Mouse (Mus musculus) cerebellum, adult 9-11 months (tissue): ENCODE measurements around the gene 4931428F04Rik.
"Not testable (repeated sequence)": the region's sequence is repeated elsewhere in the genome, so short reads cannot be mapped to it uniquely, and the experiment has no call there.

Experiments used
- DNase-seq: peaks from one replicate; pipeline ENCODE4 v3.0.0; 2022

Gene 4931428F04Rik

DNA sequence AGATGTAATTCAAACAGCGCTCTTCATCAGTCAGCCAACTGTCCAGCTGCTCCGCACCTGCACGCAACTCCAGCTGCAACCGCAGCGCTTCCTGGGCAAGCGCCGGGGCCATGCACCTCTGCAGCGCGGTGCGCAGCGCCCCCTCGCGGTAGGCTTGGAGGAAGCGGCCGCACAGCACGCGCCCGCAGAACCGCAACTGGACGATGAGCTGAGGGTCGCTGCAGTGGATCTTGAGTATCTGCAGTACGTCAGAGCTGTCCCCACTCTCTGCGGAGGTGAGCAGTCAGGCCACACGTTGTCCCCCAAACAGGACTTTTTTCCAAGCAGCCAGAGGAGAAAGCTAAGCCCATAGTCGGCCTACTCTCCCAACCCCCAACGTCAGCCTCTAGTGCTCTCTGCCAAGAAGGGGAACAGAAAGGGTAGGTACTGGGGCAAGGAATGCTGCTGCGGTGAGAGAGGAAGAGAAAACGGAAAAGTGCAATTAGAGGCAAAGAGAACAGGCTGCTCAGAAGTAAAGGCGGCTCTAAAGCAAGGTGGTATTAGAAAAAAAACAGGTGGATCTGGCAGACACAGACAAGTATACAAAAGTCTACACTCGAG, 29.8 kb downstream of the 4931428F04Rik start:
- DNase-seq, result peak; percentile 67

- peak; percentile 46 for DNase-seq
Observed at GRCm38 (mm10) chr8:105258911-105259720, 30.5 kb downstream of the 4931428F04Rik start.

- DNase-seq, result no peak
Observed at GRCm38 (mm10) chr8:105257318-105258114, 32.1 kb downstream of the 4931428F04Rik start.

GRCm38 (mm10) chr8:105254966-105255350, 34.7 kb downstream of the 4931428F04Rik start, which contains the start of gene B3gnt9:
TSS of gene B3gnt9 (minus strand) at chr8:105255153.
- DNase-seq, result peak; percentile 59

GRCm38 (mm10) chr8:105254152-105254965, 35.3 kb downstream of the 4931428F04Rik start:
- DNase-seq, result peak; percentile 79

- no peak for DNase-seq
Observed at GRCm38 (mm10) chr8:105253766-105254151, 35.9 kb downstream of the 4931428F04Rik start.

GRCm38 (mm10) chr8:105252680-105253537, 36.8 kb downstream of the 4931428F04Rik start:
- DNase-seq, result no peak

- DNase-seq, result no peak
Observed at GRCm38 (mm10) chr8:105251954-105252353, 37.7 kb downstream of the 4931428F04Rik start.

GRCm38 (mm10) chr8:105241016-105241415, 48.6 kb downstream of the 4931428F04Rik start:
- no peak for DNase-seq

- no peak for DNase-seq
Observed at GRCm38 (mm10) chr8:105237442-105238142, 52.1 kb downstream of the 4931428F04Rik start.

DNA sequence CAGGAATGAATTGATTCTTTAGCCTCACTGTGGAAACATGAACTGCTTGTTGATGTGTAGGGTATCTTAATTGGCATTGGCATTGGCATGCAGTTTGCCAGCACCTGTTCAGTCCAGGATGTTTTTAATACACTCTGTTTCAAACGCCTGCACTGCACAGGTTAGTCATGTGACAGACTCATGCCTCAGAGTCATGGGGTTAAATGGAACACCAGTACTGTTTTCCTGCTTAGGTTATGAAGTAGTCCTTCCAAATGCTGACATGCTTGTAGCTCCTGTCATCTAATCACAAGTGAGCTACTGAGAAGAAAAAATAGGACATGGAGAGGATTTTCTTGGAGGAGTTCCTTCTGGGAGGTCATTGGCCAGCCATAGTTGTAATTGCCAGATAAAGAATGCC, 54.5 kb downstream of the 4931428F04Rik start:
- DNase-seq, result no peak

DNA sequence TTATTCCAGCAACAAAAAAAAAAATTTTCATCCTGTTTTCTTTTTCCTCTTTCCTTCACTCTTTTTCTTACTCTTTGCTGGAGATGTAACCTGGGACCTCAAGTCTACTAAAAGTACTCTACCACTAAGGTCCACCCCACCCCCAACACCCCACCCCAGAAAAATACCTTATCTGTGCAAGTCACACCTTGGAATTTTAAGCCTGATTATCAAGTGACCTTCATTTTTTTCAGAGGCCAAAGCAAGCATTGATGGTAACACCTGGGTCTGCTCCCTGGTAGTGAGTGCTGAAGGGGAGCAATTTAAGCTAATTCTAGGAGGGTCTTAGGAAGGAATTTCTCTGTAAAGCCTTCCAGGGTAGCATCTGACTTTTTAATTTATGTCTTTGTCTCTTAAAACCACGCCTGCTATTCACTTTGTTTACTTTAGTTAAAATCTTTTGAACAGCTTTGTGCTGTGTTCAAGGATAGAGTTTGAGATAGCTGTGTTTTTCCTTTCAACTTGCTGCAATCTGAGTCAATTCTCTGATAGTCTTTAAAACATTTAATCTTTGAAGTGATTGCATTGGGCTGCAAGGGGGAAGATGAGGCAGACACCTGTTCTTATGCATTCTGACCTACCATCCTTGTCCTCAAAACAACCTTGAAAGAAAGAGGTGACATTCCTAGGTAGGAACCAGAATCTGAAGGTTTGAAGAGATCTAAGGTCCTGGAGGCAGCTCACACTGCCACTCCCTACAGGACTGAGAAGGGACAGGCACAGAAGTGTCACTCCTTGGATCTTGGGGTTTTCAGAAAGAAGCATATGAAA, 56.3 kb downstream of the 4931428F04Rik start:
- DNase-seq, result no peak

DNA sequence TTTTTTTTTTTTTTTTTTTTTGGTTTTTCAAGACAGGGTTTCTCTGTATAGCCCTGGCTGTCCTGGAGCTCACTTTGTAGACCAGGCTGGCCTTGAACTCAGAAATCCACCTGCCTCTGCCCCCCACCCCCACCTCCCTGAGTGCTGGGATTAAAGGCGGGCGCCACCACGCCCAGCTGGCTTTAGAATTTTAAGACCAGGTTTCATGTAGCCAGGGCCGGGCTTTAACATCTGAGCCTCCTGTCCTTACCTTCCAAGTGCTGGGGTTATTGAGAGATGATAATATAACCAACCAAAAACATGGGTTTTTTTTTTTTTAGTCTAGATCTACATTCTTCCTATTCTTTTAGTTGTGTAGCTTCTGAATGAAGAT, 57.4 kb downstream of the 4931428F04Rik start:
- not testable (repeated sequence) for DNase-seq

DNA sequence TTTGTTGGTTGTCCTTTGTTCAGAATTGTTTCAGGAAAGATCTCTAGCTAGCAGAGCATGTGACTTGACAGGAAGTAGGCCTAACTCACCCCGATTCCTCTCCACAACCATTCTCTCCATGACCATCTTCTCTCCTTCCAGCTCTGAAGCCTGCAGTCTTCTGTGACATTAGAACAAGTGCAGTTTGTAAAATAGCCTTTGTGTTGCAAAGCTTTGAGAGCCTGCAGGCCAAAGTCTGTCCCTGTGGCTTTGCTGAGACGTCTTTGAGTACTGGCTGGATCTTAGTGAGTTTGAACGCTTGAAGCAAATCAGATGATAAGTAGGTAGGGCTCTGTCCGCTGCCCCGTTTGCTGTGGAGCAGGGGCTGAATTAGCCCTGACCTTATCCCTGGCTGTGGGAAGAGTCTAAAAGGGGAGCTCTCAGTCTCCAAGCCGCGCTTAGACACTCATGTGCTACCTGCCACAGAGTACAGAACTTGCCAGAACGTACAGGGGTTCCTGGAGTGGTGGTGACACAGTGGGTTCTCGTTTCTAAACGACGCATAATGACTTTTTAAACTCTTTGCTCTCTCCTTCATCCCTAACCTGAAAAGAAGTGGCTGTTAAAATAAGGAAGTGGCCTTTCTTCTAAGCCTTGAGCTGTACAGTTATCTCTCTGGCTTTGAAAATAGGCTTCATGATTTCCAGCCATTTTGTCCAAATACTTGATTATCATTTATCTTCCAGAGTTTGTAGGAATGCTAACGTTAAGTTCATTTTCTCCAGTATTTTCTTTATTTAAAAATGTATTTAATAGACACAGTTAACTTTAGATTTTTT, 58.0 kb downstream of the 4931428F04Rik start:
- no peak for DNase-seq
